Mouse (Mus musculus): Measurements from ENCODE around the gene Slc35c1.

GRCm38 (mm10) chr2:92490541-92490940, 30.2 kb upstream of the Slc35c1 start:
- TF ChIP-seq EP300 (IDR thresholded peaks at IDR 0.05; ENCODE audit: insufficient read depth, low read depth, low read length) (no peak), CTCF (IDR thresholded peaks at IDR 0.05; ENCODE audit: low read depth, low read length) (no peak)
